Mouse (Mus musculus): ENCODE measurements around the gene Chac2. TPM values are rescaled to one million over a fixed set of nuclear protein-coding genes. Genes with fewer than 3 reads are reported as not detected.
A peak's percentile ranks its signal among the peaks of the same experiment; 100 is the strongest.

Chac2 gene
- polyA plus RNA-seq, 1 experiment from 2014 or later: 15.7 TPM

DNA sequence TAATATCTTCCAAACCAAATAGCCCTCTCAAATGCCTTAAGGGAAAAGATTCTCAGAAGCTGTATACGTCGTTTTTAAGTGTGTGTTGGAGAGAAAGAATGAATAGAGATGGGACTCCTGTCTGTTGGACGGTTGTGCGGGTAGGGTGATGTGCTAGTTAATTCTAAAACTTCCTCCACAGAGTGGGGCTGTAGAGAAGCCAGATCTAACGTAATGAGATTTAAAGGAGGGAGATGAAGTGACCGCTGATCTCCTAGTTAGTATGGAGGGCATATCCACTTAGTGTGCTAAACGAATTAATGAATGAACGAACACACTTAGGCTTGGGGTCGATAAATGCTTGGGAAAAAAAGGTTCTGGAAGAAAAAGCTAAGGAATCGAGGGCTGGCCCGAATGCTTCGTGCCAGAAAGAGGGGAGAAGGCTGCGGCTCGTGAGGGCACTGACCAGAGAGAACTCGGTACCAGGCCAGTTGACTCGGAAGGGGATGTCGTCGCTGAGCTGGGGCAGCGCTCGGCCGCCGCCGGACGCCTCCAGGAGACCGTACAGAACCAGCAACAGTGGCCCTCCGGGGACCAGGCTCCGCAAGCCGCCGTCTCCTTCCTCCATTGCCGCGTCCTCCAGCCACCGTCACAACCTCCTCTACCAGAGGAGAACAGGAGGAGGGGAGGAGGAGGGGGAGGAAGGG is 32.5 kb downstream of the Chac2 start:
- H3K36me3 ChIP-seq: peaks cover 17% of the 10 kb centered on the region; the same call in 1 of the 2 replicates
- H3K27me3 ChIP-seq: no peaks in the 10 kb centered on the region
- H3K27ac ChIP-seq: peak overlapping the region; percentile 81
- ATAC-seq (ENCODE audit: insufficient number of reproducible peaks, insufficient read depth, low FRiP score, low TSS enrichment): peak; percentile 86
- H3K4me1 ChIP-seq: peaks cover 9% of the 10 kb centered on the region; the same call in 1 of the 2 replicates
- H3K9me3 ChIP-seq: peaks cover 9% of the 10 kb centered on the region
- peak overlapping the region; percentile 83 for H3K9ac ChIP-seq
- H3K4me2 ChIP-seq (replicated peaks): peak overlapping the region; percentile 56
- 2% methylated on average over 26 of the region's 32 CpGs for WGBS
- H3K4me3 ChIP-seq: peak overlapping the region; percentile 80

DNA sequence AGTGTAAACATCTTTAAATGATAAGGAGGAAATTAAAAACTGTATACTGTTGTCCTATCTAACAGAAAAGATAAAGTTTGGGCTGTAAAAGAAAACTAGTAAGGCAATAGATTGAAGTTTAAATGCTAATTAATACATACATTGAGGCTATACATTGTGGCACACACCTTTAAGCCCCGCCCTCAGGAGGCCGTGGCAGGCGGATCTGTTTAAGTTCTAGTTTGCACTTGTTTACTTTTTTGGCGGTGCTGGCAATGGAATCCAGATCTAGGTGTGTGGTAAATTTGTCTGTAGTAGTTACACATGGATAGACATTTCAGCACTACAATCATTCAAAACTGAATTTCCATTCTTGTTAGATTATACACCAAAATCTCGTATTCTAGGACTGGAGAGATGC is 33.3 kb downstream of the Chac2 start:
- peak overlapping the region; percentile 56 for H3K4me2 ChIP-seq (replicated peaks)
- no peaks in the 10 kb centered on the region for H3K27me3 ChIP-seq
- peaks cover 9% of the 10 kb centered on the region; the same call in 1 of the 2 replicates for H3K4me1 ChIP-seq
- H3K4me3 ChIP-seq: peak overlapping the region; percentile 80
- H3K27ac ChIP-seq: no peak overlapping the region
- peaks cover 22% of the 10 kb centered on the region; the same call in 1 of the 2 replicates for H3K36me3 ChIP-seq
- WGBS: 55% methylated on average over 5 of the region's 5 CpGs
- peaks cover 9% of the 10 kb centered on the region for H3K9me3 ChIP-seq
- ATAC-seq (ENCODE audit: insufficient number of reproducible peaks, insufficient read depth, low FRiP score, low TSS enrichment): no peak
- peak overlapping the region; percentile 83; the same call in 1 of the 2 replicates for H3K9ac ChIP-seq

GRCm38 (mm10) chr11:30943522-30943921 is 42.6 kb downstream of the Chac2 start:
- Histone ChIP-seq H3K4me3 (no peak overlapping the region), H3K27ac (no peak overlapping the region), H3K36me3 (peaks cover 55% of the 10 kb centered on the region), H3K9ac (no peak overlapping the region), H3K9me3 (no peaks in the 10 kb centered on the region), H3K4me2 (replicated peaks) (no peak overlapping the region), H3K4me1 (no peaks in the 10 kb centered on the region), H3K27me3 (no peaks in the 10 kb centered on the region)
- WGBS: 87% methylated on average over 2 of the region's 2 CpGs
- ATAC-seq (ENCODE audit: insufficient number of reproducible peaks, insufficient read depth, low FRiP score, low TSS enrichment): no peak

DNA sequence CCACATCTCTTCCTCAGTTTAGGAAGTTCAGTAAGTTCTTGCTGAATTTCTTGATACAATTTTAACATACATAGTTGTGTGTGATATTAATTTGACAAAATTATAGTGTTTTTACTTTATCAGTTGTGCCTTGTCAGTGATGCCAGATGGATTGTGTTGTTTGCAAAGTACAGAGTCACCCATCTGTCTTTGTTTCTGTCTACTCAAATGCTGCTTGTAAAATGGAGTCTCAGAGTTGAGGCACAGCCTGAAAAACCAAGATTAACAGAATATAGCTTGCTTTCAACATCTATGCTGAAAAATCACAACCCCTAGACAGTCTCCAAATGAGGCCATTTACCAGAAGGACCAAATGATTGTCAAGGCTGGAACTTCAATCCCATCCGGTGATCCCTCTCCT is 57.7 kb downstream of the Chac2 start:
- no peak for ATAC-seq (ENCODE audit: insufficient number of reproducible peaks, insufficient read depth, low FRiP score, low TSS enrichment)
- no peaks in the 10 kb centered on the region for H3K4me1 ChIP-seq
- H3K9ac ChIP-seq: no peak overlapping the region
- no peak overlapping the region for H3K4me3 ChIP-seq
- H3K9me3 ChIP-seq: no peaks in the 10 kb centered on the region
- no peaks in the 10 kb centered on the region for H3K27me3 ChIP-seq
- peaks cover 28% of the 10 kb centered on the region; the same call in 1 of the 2 replicates for H3K36me3 ChIP-seq
- no peak overlapping the region for H3K27ac ChIP-seq
- WGBS: 100% methylated on average over 1 of the region's 1 CpGs
- H3K4me2 ChIP-seq (replicated peaks): no peak overlapping the region

DNA sequence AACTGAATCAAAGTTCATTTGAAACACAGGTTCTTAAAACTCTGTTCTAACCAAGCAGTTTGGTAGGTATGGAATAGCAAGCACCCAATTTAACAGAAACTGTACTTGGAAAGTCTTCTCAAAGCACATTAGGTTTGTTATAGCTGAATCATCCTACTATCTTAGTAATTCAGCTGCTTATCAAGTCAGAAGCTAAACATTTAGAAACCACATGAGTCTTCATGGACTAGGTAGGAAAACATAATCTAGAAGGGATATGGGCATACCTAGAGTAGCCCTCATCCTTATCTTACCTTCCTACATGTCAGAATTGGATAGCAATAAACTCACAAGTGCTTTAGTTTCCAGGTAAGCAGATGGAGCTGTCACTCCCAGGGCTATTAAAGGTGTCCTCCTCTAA is 58.1 kb downstream of the Chac2 start:
- Histone ChIP-seq H3K36me3 (peaks cover 28% of the 10 kb centered on the region; the same call in 1 of the 2 replicates), H3K9ac (no peak overlapping the region), H3K27ac (no peak overlapping the region), H3K4me1 (no peaks in the 10 kb centered on the region), H3K27me3 (no peaks in the 10 kb centered on the region), H3K4me3 (no peak overlapping the region), H3K4me2 (replicated peaks) (no peak overlapping the region), H3K9me3 (no peaks in the 10 kb centered on the region)
- ATAC-seq (ENCODE audit: insufficient number of reproducible peaks, insufficient read depth, low FRiP score, low TSS enrichment): no peak

Other genes starting within 250 kb of the Chac2 start
- gene Psme4, start 214.6 kb downstream of the Chac2 start, polyA plus RNA-seq (2016; fragmentation: Nextera tagmentation; extraction: Ambion mirVana): 29.7 and 29.8 TPM in 2 replicates
- 0.64 and 0.75 TPM in 2 replicates for gene Gpr75, start 101.0 kb downstream of the Chac2 start, polyA plus RNA-seq (2016; fragmentation: Nextera tagmentation; extraction: Ambion mirVana)
- 36.8 and 39.6 TPM in 2 replicates for gene Asb3, start 100.9 kb downstream of the Chac2 start, polyA plus RNA-seq (2016; fragmentation: Nextera tagmentation; extraction: Ambion mirVana)
- gene Erlec1, start 32.0 kb downstream of the Chac2 start, polyA plus RNA-seq (2016; fragmentation: Nextera tagmentation; extraction: Ambion mirVana): 10.5 and 11.2 TPM in 2 replicates
- not detected in 2 replicates for gene Gm17332, start 196.1 kb upstream of the Chac2 start, polyA plus RNA-seq (2016; fragmentation: Nextera tagmentation; extraction: Ambion mirVana)